Mouse (Mus musculus) adrenal gland (tissue): Measurements from ENCODE around the gene Sim2.

ENCODE experiments used
- intact Hi-C: fragments of 180-260 bp; cut with DNase I; formaldehyde crosslinking; loops from one replicate; pipeline ENCODE4 v1.15.1; 2025
- long read RNA-seq, 2 experiments: library from polyadenylated mRNA; unstranded; transcript quantifications; one replicate each; pipeline ENCODE4 v2.0.0; 2020; ENCODE audit warnings: borderline replicate concordance in 1 of 2; ENCODE audit not compliant: insufficient replicate concordance in 1 of 2

The Sim2 gene
- long read RNA-seq, experiment 1: 0 reads
- long read RNA-seq, experiment 2: 0 reads

DNA sequence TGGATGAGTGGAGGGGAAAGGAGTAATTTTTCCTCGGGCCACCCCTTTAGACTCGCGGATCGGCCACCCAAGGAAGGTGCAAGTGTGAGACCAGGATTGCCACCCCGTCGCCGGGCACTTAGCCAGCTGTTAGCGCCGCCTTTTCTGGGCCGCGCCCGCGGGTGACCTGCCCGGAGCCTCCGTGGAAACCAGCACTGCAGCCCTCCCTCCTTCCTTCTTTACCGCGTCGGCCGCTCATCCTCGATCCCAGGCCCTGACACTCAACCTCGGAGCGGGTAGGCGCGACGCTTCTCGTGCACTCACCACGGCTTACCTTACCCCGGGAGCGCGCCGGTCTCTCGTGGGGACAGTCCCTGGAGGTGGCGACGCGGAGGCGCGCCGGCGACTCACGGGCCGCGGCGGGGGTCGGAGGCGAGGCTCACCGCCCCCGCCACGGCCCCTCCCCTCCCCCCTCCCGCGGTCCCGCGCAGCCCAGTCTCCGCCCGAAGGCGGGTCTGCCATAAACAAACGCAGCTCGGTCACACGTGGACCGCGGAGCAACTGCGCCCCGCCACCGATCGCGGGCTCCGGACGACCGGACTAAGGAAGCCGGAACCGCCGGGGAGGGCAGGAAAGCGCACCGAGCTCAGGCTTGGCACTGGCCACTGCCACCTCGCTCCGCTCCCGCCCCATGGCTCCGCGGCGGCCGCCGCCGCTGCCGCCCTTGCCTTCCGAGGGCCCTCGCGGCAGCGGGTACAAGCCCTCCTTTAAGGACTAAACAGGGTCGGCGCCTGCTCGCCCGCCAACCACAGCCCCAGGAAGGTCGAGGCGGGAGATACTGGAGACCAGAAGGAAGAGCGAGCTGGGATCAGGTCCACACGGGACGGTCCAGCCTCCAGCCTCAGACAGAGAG, at the start of gene Sim2:
Gene Sim2, plus strand, starts transcription at position 221 of the 892 bp plus-strand sequence.
- intact Hi-C loops: no loop called here

DNA sequence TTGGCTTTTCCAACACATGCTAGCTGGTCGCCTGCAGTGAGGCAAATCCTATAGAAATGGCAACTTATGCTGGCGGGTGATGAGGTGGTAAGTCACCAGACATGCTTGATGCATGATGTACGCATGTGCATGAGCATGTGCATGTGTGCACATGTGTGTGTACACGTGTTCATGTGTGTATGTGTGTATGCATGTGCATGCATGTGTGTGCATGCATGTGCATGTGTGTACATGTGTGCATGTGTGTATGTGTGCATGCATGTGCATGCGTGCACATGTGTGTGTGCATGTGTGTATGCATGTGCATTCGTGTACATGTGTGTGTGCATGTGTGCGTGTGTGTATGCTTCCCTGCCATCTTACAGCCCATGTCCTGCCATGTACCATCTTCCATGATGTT, 47.5 kb upstream of the Sim2 start:
- intact Hi-C loops: no loop called here

DNA sequence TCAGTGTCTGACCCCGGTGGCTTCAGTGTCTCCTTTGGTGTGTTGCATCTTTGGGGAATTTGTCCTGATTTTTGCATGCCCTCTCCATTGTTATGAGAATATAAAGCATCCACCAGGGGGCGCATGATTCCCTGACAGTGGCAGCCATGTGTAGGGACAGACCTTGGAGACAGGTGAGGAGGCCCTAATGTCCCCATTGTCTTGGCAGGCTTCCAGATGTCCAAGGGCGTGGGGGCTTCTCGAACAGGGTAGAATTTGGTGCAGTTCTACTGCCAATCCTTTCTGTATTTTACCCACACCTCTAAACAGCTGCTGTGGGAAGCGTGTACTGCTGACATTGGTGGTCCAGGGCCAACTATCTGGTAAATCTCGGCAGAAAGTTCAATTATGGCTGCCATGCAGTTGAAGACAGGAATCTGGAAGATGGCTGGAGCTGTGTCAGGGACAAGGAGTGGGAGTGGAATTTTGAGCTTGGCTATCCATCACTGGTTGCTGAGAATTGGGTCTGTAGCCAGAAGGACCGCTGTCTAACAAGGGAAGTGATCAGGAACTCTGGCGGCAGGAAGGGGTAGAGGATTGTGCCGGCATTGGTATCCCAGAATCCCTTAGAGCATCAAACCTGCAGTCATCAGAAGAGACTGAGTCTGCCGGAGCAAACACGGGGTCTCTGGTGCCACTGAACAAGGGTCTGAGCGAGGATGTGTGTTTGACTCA, 46.3 kb upstream of the Sim2 start:
- intact Hi-C loops: loop anchor here (1.0 kb wide), 1 partner anchor 221 kb away; no protein-coding TSS in a partner anchor

DNA sequence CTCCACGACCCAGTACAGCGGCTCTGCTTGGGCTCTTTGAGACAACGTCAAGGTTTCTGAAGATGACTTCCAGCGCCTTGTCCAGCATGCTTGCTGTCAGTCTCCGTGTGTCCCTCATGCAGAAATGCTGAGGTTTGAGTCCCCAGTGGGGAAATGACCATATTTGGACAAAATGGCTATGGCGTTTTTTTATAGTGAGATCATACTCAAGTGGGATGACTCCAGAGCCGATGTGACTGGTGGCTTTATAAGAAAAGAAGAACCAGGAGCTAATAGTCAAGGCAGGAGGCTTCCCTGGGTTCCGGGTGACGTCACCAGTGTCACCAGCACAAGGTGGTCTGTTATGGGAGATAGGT, 45.8 kb upstream of the Sim2 start:
- intact Hi-C loops: loop anchor here (1.0 kb wide), 1 partner anchor 220 kb away; no protein-coding TSS in a partner anchor

DNA sequence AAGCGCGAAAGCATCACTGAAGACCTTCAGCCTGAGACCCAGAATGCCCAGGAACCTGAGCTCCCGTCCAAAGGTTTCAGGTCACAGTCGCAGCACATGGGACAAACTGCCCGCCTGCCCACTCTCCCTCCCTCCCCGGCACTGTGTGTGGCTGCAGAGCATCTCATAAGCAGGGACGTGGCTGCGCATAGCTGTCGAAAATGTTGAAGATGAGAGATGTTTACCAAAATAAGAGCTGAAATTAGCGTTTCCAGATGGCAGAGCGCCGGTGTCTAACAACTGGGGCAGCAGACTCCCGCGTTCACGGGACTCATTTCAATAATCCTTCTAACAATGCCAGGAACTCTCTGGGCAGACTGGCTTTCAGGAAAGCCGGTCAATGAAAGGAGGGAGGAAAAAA, 44.2 kb upstream of the Sim2 start:
- intact Hi-C loops: no loop called here

DNA sequence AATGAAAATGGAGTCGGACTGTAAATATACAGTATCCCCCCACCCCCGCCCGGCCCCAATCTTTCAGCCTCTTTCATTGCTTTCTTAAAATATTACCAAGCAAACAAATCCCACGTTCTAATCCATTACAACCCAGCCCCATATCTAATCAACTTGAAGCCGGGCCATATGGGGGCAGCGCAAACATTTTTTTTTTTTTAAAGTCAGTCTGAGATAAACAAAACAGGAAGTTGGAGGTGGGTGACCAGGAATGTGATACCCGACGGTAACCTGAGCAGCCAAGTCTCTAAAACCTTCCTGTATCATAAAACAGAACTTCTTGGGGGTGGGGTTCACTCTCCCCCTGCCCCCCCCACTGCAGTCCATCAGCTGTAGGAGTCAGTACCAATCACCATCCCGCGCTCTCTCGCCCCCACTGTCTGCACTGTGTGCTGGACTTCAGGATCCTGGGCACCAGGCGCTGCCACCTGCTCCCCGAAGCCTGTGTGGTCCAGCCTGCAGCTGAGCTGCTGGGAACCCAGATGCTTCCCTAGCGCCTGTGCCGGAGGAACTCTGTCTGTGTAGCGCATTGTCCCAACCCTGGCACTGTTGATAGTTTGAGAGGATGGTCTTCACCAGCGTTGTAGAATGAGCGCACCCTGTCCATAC, 43.5 kb upstream of the Sim2 start:
- intact Hi-C loops: no loop called here

DNA sequence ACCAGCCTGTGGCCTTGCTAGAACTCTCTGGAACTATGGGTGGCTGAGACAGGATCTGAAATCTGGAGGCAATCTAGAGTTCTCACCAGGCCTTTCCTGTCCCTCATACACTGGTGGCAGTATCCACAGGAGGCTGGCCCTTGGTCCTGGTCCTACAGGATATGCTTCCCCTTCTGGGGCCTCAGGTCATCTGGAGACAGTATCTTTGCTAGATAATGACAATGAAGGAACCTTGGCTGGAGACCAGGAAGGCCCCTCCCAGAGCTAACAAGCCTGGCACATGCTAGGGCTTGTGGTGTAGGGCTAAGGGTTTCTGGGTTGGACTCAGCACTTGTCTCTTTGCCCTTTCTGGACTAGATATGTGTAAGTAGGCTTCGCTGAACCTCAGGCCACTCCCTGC, 40.9 kb upstream of the Sim2 start:
- intact Hi-C loops: no loop called here

DNA sequence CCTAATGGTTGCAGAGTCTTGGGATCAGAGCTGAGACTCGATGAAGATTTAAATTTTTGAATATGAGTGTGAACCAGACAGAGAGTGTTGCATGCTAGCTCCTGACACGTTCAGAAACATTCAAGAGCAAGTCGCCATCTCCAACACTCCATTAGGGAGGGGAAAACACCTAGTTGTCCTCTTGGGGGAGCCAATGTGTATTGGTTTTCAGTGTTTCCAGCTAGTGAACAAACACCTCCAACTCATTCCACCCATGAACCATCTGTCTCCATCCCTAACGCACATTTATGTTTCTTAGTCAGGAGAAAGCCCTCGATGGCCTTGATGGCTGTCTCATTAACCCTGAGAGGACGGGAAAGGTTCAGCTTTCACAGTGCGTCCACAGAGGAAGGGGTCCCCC, 39.7 kb upstream of the Sim2 start:
- intact Hi-C loops: no loop called here

DNA sequence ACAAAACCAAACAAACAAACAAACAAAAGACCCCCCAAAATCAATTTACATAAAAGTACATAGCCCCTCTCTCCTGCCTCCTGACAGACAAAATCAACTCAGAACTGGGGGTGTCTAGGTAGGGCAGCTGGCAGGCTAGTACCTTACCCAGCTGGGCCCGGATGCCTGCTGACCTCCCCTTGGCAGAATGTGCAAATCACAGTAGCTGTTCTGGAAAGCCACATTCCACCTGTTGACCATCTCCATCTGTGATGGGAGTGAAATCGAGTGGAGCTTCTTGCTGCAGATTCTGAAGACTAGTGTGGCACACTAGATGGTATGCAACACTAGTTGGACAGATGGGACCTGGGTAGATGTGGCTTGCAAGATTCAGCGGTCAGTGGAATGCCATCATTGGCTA, 34.4 kb upstream of the Sim2 start:
- intact Hi-C loops: no loop called here

DNA sequence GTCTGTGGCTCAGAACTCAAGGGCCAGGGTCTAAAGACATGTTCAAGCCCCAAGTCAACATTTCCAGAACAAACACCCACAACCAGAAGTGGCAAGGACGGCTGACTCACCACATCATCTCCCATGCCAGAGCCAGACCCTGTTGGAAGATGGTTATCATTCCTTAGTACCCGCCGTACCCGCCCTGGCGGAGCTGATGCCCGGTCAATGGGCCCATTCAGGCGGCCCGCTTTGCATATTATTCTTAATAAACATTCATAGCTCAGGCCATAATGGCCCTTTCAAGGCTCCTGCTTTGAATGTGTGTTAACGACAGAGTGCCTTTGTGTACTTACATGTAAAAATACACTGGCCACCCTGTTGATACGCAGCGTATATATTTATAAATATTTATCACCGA, 29.6 kb upstream of the Sim2 start:
- intact Hi-C loops: no loop called here

DNA sequence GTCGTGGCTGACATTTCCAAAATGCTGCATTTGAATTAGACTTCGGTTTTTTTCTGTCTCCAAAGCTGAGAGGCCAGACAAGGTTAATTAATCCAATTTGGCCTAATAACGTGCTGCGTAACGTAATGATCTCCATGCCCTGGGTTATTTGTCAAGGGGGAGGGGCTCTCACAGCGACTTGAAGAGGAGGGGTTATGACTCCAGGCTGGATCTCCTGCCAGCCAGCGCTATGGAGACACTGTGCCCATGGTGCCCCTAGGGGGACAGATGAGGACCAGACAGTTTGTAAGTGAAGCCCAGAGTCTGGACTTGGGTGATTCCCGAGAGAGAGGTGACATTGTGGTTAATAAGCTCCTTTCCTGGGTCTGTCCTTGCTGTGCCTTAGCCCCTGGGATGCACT, 29.2 kb upstream of the Sim2 start:
- intact Hi-C loops: no loop called here

DNA sequence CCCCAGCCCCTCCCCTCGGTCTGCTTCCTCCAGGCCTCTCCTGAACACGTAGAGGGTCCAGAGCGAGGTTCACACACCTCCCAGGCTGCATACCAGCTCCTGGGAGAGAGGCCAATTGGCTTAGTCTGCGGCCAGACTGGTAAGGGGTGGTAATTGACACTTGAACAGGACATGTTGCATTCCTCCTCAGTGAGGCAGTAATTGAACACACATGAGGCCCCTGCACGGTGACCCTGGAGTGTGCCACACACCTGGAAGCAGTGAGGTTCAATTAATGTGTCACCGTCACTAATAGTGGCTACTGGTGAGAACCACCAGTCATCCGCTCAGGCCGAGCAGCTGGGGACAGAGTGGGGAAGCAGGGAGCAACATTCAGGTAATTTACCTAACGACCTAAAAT, 24.9 kb upstream of the Sim2 start:
- intact Hi-C loops: no loop called here

DNA sequence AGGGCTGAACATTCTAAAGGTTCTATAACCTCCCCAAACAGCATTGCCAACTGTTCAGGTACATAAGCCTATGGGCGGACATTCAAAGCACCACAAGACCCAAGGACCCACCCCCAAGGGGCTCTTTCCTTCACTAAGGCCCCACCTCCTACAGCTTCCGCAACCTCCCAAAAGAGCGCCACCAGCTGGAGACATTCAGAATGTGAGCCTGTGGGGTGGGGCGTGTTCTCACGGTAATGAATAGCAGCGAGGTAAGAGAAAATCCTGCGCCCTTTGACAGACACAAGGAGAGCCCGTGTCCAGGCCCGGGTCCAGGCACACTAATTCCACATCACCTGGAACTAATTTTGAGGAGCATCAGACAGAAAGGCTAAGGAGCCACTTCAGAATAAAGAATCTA, 20.5 kb upstream of the Sim2 start:
- intact Hi-C loops: no loop called here

DNA sequence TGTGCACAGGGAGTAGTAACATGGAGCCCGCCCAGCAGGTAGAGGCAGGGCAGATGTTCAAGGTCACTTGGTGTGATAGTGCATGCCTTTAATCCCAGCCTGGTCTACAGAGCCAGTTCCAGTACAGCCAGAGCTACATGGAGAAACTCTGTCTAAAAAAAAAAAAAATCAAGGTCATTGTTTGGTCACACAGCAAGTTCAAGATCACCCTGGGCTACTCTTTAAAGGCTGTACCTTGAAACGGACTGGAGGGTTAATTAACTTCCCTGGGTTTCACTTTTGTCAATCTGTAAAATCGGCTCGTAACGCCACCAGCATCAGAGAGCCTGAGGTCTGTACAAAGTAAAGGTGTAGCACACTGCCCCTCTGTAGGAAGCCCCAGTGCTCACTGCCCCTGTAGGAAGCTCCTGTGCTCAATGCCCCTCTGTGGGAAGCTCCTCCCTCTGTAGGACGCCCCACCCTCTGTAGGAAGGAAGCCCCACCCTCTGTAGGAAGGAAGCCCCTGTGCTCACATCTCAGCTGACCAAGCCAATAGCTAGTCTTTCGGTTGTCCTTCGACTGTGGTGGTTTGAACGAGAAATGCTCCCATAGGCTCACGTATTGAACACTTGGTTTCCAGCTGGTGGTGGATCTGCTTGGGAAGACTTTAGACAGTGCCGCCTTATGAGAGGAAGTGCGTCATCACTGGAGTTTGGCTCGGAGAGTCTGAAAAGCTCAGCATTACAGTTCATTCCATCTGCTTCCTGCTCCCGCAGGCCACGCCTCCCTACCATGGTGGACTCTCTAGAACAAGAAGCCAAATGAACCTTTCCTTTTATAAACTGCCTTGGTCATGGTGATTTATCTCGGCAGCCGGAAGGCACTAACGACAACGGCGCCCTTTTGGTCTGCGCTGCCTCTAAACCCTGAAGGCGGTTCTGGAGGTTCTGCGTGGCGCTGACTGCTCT, 18.7 kb upstream of the Sim2 start:
- intact Hi-C loops: no loop called here

DNA sequence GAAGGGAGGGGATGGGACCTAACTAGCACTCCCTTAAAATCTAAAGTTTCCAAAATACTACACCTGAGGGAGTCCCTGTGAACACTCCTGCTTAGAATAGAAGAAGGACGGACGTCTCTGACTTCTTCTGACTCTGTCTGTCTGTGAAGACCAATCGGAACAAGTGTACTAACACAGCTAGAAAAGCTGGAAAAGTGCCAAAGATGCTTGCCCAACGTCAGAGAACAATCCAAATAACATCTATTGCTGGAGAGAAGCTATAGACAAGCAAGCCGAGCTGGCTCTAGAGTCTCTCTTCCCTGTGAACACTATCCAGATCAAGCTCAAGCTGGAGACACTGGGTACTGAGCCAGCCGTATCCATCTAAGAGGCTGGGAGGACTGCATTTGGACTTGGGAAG, 18.0 kb upstream of the Sim2 start:
- intact Hi-C loops: no loop called here

DNA sequence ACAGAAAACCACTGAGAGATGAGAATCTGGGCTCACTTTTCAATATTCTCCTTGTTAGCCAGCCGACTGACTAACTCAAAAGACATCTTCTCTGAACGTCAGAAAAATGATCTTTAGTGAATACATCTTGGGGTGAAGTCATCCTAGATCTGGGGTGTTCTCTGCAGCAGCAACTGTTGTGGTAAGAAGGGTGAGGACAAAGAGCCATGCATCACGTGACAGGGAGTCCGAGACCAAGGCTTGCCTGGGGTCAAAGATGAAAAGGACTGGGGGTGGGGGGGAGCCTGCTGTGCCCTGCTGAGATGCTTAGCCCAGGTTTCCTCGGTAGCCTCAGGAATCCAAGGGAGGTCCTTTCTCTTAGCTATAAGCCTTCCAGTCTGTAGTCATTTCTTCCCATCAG, 17.5 kb upstream of the Sim2 start:
- intact Hi-C loops: no loop called here

DNA sequence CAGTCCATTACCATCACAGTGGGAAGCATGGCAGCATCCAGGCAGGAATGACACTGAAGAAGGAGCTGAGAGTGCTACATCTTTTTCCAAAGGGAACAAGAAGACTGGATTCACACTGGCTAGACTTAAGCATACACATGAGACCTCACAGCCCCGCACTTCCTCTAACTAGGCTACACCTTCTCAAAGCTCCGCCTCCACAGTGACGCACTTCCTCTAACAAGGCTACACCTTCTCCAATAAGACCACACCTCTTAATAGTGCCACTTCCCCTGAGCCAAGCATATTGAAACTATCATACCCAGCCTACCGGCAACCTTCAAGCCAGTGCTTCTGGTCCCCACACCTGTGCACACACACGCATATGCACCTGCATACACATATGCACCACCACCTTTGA, 15.7 kb upstream of the Sim2 start:
- intact Hi-C loops: no loop called here

DNA sequence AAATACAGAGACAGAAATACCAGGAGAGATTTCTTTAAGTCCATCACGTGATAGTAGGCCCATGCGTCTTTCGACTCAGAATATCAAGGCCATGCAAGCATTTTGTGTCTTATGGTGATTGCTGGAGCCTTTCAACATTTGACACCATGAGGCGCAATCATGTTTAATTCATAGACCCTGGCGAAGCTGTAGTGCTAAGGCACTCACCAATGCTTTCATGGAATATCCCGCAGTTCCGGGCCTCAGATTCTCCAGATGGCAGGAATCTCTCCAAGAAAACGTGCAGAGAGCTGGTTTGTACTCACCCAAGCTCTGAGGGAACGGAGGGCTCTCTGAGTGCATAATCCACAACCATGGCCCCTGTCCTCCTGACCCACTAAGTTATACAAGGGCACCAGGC, 13.8 kb upstream of the Sim2 start:
- intact Hi-C loops: no loop called here

DNA sequence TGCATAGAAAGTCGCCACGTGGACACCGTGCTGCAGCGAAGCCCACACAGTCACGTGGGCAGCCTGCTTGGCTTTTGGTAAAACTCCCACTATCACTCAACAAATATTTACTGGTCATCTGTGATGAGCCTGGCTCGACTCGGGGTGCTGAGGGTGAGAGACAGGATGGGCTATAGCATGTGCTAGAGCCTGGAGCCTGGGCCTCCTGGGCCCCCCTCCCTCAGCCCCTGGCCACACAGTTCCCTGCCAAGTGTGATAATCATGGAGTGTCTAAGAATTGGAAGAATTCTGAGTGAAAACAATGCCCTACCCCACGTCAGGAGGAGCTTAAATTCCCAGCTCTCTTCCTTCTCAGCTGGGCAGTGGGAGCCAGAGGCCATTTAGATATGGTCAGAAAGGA, 13.3 kb upstream of the Sim2 start:
- intact Hi-C loops: no loop called here

DNA sequence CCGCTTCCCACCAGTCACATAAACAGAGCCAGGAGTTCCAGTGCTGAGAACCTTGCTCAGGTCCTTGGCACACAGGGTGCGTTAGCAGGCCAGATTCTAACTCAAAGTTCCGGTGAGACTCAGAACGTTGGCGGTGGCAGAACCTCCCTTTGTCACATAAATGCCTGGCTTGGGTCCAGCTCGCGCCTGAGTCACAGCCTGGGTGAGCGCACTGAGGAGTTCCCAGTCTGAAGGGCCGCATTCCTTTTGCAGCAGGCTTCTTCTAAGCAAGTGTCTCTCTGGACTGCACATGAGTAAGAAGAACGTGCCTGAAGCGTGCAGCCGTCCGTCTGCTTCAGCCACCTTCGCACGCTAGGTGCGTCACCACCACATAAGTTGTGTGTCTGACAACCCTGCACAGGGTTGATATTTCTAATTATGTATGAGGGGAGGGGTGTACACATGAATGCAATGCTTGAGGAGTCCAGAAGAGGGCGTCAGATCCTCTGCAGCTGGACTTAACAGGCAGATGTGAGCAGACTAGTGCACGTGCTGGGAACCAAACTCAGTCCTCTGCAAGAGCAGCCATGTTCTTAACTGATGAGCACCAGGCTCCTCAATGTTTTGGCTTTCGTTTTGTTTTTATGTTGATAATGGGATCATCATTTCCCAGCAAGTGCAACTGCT, 9.2 kb upstream of the Sim2 start:
- intact Hi-C loops: no loop called here
